Mouse (Mus musculus) stomach, embryonic 16.5 days (tissue): ENCODE data around the gene Crip3. TPM values are rescaled to one million over a fixed set of nuclear protein-coding genes. Genes with fewer than 3 reads are reported as not detected.
A peak's percentile ranks its signal among the peaks of the same experiment; 100 is the strongest.

ENCODE experiments used
- ATAC-seq: fragments of 200-750 bp; cut with Nextera tagmentation; 2 replicates; pipeline ENCODE4 v1.8.0; 2017; ENCODE audit warnings: moderate number of reproducible peaks, moderate TSS enrichment; ENCODE audit not compliant: insufficient read depth, low FRiP score
- H3K27ac ChIP-seq: fragments of 300-500 bp; sonication (generic); 2 replicates; pipeline ENCODE4 v1.5.1; 2014; ENCODE audit warnings: low read length
- H3K27me3 ChIP-seq: fragments of 300-500 bp; sonication (generic); 2 replicates; pipeline ENCODE4 v1.6.1; 2014; ENCODE audit warnings: low read length, control low read depth, mixed read lengths; ENCODE audit not compliant: control insufficient read depth, insufficient read depth
- H3K36me3 ChIP-seq: fragments of 300-500 bp; sonication (generic); 2 replicates; pipeline ENCODE4 v1.6.1; 2014; ENCODE audit warnings: low read length; ENCODE audit not compliant: control insufficient read depth, insufficient read depth
- H3K4me1 ChIP-seq: fragments of 300-500 bp; sonication (generic); 2 replicates; pipeline ENCODE4 v1.6.1; 2014; ENCODE audit warnings: low read length, control low read depth, mixed read lengths; ENCODE audit not compliant: control insufficient read depth, insufficient read depth
- H3K4me2 ChIP-seq: fragments of 300-500 bp; sonication (generic); 2 replicates; pipeline ENCODE4 v1.6.1; 2014; ENCODE audit warnings: low read depth, low read length, mixed read lengths
- H3K4me3 ChIP-seq: fragments of 300-500 bp; sonication (generic); replicated peaks from 2 replicates; pipeline ENCODE4 v1.5.1; 2014; ENCODE audit warnings: mild to moderate bottlenecking, low read length
- H3K9ac ChIP-seq: fragments of 300-500 bp; sonication (generic); 2 replicates; pipeline ENCODE4 v1.6.1; 2014; ENCODE audit warnings: low read length
- H3K9me3 ChIP-seq: fragments of 300-500 bp; sonication (generic); replicated peaks from 2 replicates; pipeline ENCODE4 v1.6.1; 2016; ENCODE audit warnings: low read length, control low read depth; ENCODE audit not compliant: control insufficient read depth
- WGBS: fragments of 180-500 bp; shearing (Covaris S2); extraction: QIAGEN DNeasy Blood & Tissue Kit; methylation state at CpG from one replicate; pipeline ENCODE4 v1.1.7; 2014; 5-methylcytosine and 5-hydroxymethylcytosine counted together
- polyA plus RNA-seq: library from polyadenylated mRNA; unstranded; fragments of >200 nt; fragmentation: Nextera tagmentation; extraction: Ambion mirVana; gene quantifications from 2 replicates; pipeline ENCODE4 v1.2.1, GENCODE M21; 2015

The Crip3 gene
- polyA plus RNA-seq = 1.5 and 1.8 TPM in 2 replicates

DNA sequence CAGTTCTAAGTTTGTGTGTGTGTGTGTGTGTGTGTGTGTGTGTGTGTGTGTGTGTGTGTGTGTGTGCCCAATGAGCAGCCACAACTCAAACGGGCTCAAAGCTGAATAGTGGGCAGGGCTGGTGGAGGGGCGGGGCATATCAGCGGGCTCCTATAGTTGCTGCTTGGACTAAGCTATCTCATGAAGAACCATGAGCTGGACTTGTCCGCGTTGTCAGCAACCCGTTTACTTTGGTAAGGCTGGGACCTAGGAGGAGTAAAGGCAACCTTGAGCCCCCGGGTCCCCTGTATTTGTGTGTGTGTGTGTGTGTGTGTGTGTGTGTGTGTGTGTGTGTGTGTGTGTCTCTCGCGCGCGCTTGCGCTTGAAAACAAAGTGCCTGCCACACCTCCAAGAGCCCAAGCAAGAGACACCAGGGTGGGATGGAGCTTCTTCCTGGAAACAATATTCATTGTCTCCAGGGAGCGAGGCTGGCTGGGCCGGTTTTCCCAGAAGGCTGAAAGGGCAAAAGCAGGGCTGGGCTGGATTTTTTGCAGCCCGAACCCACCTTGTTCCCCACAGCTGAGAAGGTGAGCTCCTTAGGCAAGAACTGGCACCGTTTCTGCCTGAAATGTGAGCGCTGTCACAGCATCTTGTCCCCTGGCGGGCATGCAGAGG is at the start of gene Crip3:
Gene Crip3, plus strand, starts transcription at position 166 of the 654 bp plus-strand sequence.
- peak; percentile 39; the same call in 1 of the 2 replicates for ATAC-seq
- Histone ChIP-seq H3K27me3 (no peaks in the 10 kb centered on the region), H3K4me1 (peaks cover 2% of the 10 kb centered on the region; the same call in 1 of the 2 replicates), H3K4me2 (peak within 1 kb of the TSS; percentile 44), H3K9me3 (no peaks in the 10 kb centered on the region), H3K4me3 (peak within 1 kb of the TSS; percentile 19; the same call in 1 of the 2 replicates), H3K9ac (peak within 1 kb of the TSS; percentile 9; the same call in 1 of the 2 replicates), H3K36me3 (no peaks in the 10 kb centered on the region), H3K27ac (no peak within 1 kb of the TSS)
- WGBS = 15% methylated on average over 18 of the region's 18 CpGs

DNA sequence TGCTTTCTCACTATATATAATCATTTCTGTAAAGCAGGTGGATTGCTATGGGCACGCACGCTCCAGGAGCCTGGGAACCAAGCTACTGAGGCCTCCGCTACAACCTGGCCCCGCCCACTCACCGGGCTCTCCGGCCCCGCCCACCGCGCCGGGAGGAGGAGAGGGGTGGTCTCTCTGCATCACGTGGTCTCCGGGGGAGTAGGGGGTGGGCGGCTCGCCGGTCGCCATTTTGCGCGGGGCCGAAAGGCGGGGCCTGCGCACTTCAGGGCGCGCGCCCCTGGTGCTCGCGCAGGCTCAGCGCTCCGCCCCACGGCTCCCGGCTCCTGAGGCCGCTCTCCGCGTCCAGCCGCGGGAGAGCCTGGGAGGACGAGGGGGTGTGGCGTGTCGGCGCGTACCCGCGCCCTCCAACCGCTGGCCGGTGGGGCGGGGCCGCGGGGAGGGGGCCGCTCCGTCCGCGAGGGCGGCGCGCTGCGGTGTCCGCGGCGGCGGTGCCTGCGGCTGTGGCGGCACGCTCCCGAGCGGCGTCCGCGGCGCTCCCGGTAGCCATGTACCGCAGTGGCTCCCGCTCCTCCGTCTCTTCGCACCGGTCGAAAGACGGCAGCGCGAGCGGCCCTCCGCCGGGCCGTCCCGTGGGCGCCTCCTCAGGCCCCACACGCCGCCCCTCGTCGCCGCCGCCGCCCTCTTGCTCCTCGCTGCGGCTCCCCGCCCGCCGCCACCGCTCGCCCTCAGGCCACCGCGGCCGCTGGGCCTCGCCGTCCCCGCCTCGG is 45.2 kb upstream of the Crip3 start, which contains the start of gene Zfp318:
Gene Zfp318, plus strand, starts transcription at position 438 of the 767 bp plus-strand sequence.
- no peaks in the 10 kb centered on the region for H3K9me3 ChIP-seq
- peaks cover 9% of the 10 kb centered on the region for H3K4me1 ChIP-seq
- no peaks in the 10 kb centered on the region for H3K27me3 ChIP-seq
- peak within 1 kb of the TSS; percentile 73 for H3K4me2 ChIP-seq
- 1% methylated on average over 93 of the region's 105 CpGs for WGBS
- H3K9ac ChIP-seq = peak within 1 kb of the TSS; percentile 96
- ATAC-seq = peak; percentile 100
- peak within 1 kb of the TSS; percentile 84 for H3K27ac ChIP-seq
- H3K36me3 ChIP-seq = no peaks in the 10 kb centered on the region
- peak within 1 kb of the TSS; percentile 83 for H3K4me3 ChIP-seq

DNA sequence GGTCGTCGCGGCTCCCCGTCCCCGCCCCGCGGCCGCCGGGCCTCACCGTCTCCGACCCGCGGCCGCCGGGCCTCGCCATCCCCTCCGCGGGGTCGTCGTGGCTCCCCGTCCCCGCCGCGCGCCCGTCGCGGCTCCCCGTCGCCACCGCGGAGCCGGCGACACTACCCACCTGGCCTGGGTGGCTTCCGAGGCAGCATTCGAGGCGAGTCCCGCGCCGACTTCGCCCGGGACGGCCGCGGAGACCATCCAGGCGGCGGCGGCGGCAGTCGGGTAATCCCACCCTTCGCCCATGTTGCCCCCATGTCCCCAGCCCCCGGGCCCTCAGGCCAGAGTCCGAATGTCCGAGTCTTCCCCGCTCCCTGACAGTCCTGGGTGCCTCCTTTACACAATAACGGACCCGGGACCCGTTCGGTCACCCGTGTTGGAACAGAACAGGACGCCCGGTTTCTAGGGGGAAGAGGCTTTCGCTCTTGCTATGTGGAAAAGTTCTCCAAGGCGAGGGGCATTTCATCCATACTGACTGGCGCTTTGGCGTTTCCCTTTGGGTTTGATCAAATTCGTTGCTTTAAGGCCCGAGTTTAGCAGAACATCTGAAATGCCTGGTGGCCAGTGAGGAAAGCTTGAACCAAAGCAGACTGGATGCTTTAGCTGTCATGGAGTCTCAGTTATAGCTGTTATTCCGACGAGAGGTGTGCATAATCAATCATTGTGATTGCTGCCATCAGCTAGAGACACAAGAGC is 44.5 kb upstream of the Crip3 start:
- Histone ChIP-seq H3K9ac (peak overlapping the region; percentile 96), H3K27me3 (no peaks in the 10 kb centered on the region), H3K4me3 (peak overlapping the region; percentile 83), H3K36me3 (no peaks in the 10 kb centered on the region), H3K27ac (peak overlapping the region; percentile 84), H3K4me2 (peak overlapping the region; percentile 73), H3K9me3 (no peaks in the 10 kb centered on the region), H3K4me1 (peaks cover 9% of the 10 kb centered on the region)
- WGBS = under 1% methylated on average over 67 of the region's 70 CpGs
- no peak for ATAC-seq

DNA sequence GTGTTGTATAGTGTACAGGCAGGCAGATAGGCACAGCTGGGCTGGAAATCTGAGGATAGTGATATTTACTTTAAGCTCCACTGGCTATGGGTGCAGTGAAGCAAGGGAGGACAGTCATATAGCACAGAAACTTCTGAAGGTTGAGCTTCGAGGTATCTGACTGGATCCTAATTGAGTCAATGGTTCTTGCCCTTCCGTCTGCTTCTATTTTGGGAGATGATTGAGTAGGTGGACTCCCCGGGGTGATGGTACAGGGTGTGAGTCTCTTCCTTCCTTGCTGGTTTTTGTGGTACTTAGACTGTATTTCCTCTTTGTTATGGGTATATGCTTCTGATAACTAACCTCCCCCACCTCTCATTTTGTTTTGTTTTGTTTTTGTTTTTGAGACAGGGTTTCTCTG is 40.5 kb upstream of the Crip3 start:
- Histone ChIP-seq H3K27ac (no peak overlapping the region), H3K4me3 (no peak overlapping the region), H3K27me3 (no peaks in the 10 kb centered on the region), H3K4me2 (no peak overlapping the region), H3K9me3 (no peaks in the 10 kb centered on the region), H3K4me1 (peaks cover 9% of the 10 kb centered on the region), H3K9ac (no peak overlapping the region), H3K36me3 (no peaks in the 10 kb centered on the region)
- 81% methylated on average over 3 of the region's 3 CpGs for WGBS
- no peak for ATAC-seq

DNA sequence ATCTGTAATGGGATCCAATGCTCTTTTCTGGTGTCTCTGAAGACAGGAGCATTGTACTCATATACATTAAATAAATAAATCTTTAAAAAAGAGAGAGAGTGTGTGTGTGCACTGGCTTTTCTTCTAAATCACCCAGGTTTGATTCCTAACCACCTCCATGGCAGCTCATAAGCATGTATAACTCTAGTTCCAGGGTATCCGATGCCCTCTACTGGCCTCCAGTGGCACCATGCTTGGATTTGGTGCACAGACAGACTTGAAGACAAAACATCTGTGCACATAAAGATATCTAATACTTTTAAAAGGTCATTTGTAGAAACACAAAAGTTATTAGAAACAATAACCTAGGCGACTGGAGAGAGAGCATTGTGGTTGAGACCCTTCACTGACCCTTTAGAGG is 35.7 kb upstream of the Crip3 start:
- WGBS = 46% methylated on average over 2 of the region's 2 CpGs
- H3K9ac ChIP-seq = no peak overlapping the region
- H3K4me3 ChIP-seq = no peak overlapping the region
- no peaks in the 10 kb centered on the region for H3K4me1 ChIP-seq
- no peak overlapping the region for H3K4me2 ChIP-seq
- no peaks in the 10 kb centered on the region for H3K27me3 ChIP-seq
- no peak overlapping the region for H3K27ac ChIP-seq
- ATAC-seq = no peak
- H3K36me3 ChIP-seq = peaks cover 7% of the 10 kb centered on the region
- H3K9me3 ChIP-seq = no peaks in the 10 kb centered on the region

DNA sequence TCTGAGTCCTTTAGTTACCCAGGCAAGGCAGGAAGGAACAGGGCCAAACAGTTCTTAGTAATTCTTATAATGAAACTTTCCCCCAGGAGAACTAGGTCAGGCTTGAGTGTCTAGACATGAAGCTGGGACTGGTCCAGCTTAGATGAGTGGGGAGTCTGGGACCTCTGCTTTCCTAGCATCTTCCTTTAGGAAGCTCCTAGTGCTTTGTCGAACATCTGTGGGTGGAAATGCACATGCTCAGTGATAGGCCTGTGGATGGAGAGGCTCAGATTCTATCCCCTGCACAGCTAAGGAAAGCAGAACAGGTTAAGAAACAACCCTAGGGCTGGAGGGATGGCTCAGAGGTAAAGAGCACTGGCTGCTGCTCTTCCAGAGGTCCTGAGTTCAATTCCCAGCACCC is 34.1 kb upstream of the Crip3 start:
- Histone ChIP-seq H3K27me3 (no peaks in the 10 kb centered on the region), H3K36me3 (peaks cover 13% of the 10 kb centered on the region), H3K4me3 (no peak overlapping the region), H3K9me3 (no peaks in the 10 kb centered on the region), H3K4me2 (no peak overlapping the region), H3K9ac (no peak overlapping the region), H3K27ac (no peak overlapping the region), H3K4me1 (no peaks in the 10 kb centered on the region)
- 84% methylated on average over 1 of the region's 1 CpGs for WGBS
- ATAC-seq = no peak

DNA sequence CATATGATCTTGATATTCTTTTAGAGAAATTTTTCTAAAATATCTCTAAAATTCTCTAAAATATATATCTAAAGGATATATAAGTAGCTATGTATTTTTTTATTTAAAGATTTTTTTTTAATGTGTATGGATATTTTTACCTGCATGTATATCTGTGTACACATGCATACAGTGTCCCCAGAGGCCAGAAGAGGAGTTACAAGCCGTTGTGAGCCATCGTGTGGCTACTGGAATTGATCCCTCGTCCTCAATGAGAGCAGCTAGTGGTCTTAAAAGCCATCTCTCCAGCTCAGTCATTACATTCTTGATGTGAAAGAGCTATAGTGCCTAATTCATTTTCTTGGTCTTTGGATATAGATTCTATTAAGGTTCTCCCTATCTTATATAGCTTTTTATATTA is 20.2 kb upstream of the Crip3 start:
- Histone ChIP-seq H3K36me3 (peaks cover 23% of the 10 kb centered on the region), H3K4me1 (no peaks in the 10 kb centered on the region)
- ATAC-seq = no peak

DNA sequence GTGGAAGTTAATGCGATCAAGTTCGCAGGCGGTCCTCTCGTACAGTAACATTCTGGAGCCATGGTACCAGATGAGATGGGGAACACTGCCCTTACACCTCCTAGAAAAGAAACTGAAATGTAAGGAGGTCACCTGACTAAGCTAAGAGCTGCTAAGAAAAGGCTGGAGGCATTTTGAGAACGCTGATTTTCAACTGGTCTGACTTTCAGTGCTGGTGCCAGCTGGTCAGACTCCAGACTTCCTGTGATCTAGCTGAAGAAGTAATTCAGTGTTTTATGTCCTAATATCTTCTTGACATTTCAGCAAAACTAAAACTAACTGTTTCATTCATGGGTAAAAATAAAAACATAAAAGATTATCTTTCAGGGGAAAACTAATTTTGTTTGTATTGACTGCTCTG is 10.1 kb upstream of the Crip3 start:
- no peaks in the 10 kb centered on the region for H3K27me3 ChIP-seq

More for the DNA sequence above, 20.2 kb upstream of the Crip3 start:
- Histone ChIP-seq H3K4me3 (no peak overlapping the region), H3K4me2 (no peak overlapping the region), H3K9me3 (no peaks in the 10 kb centered on the region), H3K27me3 (no peaks in the 10 kb centered on the region), H3K9ac (no peak overlapping the region), H3K27ac (no peak overlapping the region)
- 28% methylated on average over 3 of the region's 3 CpGs for WGBS

DNA sequence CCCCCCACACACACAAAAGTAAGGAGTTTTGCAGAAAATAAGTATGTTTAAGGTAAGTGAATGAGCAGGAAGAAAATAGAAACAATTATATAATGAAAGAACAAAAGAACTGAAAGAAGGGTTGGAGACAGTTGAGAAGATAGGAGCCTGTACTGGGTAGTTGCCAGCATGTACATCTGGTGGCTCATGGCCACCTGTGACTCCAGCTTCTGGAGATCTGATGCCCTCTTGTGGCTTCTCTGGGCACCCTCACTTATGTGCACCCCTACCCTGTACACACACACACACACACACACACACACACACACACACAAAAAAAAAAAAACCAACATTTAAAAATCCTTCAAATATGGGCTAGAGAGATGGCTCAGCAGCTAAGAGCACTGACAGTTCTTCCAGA is 9.0 kb upstream of the Crip3 start:
- no peak overlapping the region for H3K4me3 ChIP-seq
- H3K36me3 ChIP-seq = no peaks in the 10 kb centered on the region
- H3K9me3 ChIP-seq = no peaks in the 10 kb centered on the region
- no peaks in the 10 kb centered on the region for H3K27me3 ChIP-seq
- no peaks in the 10 kb centered on the region for H3K4me1 ChIP-seq
- ATAC-seq = no peak
- no peak overlapping the region for H3K4me2 ChIP-seq
- H3K9ac ChIP-seq = no peak overlapping the region
- no peak overlapping the region for H3K27ac ChIP-seq

More for the DNA sequence above, 10.1 kb upstream of the Crip3 start:
- H3K4me3 ChIP-seq = no peak overlapping the region
- no peaks in the 10 kb centered on the region for H3K4me1 ChIP-seq
- no peak overlapping the region for H3K4me2 ChIP-seq
- no peaks in the 10 kb centered on the region for H3K9me3 ChIP-seq
- H3K27ac ChIP-seq = no peak overlapping the region
- H3K9ac ChIP-seq = no peak overlapping the region
- no peak for ATAC-seq
- H3K36me3 ChIP-seq = 0 out of 2 replicates have a peak, but pooled peaks cover 5% of the 10 kb centered on the region
- 68% methylated on average over 5 of the region's 5 CpGs for WGBS
